In the genomic region with DNA sequence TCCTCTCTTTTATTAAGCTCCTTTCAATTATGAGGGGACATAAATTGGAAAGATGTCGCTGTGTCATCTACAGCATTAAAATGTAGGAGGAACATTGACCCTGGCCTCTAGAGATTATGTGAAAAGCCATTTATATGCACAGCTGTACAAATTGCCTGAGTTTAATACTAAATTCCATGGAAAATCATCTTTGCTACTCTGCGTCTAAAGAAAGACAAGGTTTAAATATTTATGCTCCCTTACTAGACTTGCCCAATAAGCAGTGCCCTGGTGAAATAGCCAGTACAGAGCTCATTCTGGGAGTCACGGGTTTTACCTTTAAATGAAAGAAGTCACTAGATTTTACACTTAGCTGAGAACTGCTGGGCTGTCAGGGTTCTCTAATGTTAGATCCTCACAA, we compare ENCODE assay signal across 30 mouse cellular contexts.
DNase-seq lines count a peak whose midpoint lies in the region; ATAC-seq and TF ChIP-seq lines count a peak whose summit lies in the region.
"Had no signal": no experiment of that assay in that cellular context is flagged by ENCODE, and none has a peak within 500 bp of the region (broad histone marks: within the 10 kb centered on the region; RNA-seq: fewer than 3 reads in every experiment).

No protein-coding gene starts in this region.

- no peak for TF ChIP-seq CTCF in kidney, postnatal 0 days (IDR thresholded peaks at IDR 0.05; ENCODE audit: low read depth)

- H3K36me3 ChIP-seq in kidney, postnatal 0 days (ENCODE audit: insufficient read depth, low read length), result no peaks in the 10 kb centered on the region
- H3K36me3 ChIP-seq in midbrain, embryonic 13.5 days, result no peaks in the 10 kb centered on the region
- no peaks in the 10 kb centered on the region for H3K36me3 ChIP-seq in midbrain, embryonic 16.5 days (ENCODE audit: control insufficient read depth, insufficient read depth, low read length)
- H3K36me3 ChIP-seq: embryonic facial prominence, embryonic 10.5 days; embryonic facial prominence, embryonic 13.5 days; forebrain, embryonic 12.5 days; forebrain, embryonic 15.5 days; G1E; heart, embryonic 12.5 days; heart, embryonic 15.5 days; hindbrain, embryonic 10.5 days; hindbrain, embryonic 15.5 days had no signal

- no peaks in the 10 kb centered on the region for H3K27me3 ChIP-seq in kidney, postnatal 0 days (ENCODE audit: insufficient read depth, low read length)
- no peaks in the 10 kb centered on the region for H3K27me3 ChIP-seq in midbrain, embryonic 13.5 days
- H3K27me3 ChIP-seq in midbrain, embryonic 16.5 days (ENCODE audit: control insufficient read depth, insufficient read depth, low read depth, low read length), result no peaks in the 10 kb centered on the region
- H3K27me3 ChIP-seq: CH12.LX; embryonic facial prominence, embryonic 13.5 days; forebrain, embryonic 12.5 days; forebrain, embryonic 15.5 days; heart, embryonic 12.5 days; heart, embryonic 15.5 days; hindbrain, embryonic 15.5 days; Patski had no signal

- no peak overlapping the region for H3K4me2 ChIP-seq in kidney, postnatal 0 days (ENCODE audit: low read length)
- H3K4me2 ChIP-seq in midbrain, embryonic 13.5 days (replicated peaks), result no peak overlapping the region
- no peak overlapping the region for H3K4me2 ChIP-seq in midbrain, embryonic 16.5 days (ENCODE audit: low read length)
- H3K4me2 ChIP-seq: embryonic facial prominence, embryonic 13.5 days; forebrain, embryonic 12.5 days; forebrain, embryonic 15.5 days; heart, embryonic 12.5 days; heart, embryonic 15.5 days; hindbrain, embryonic 15.5 days had no signal

- H3K9me3 ChIP-seq in kidney, postnatal 0 days (replicated peaks; ENCODE audit: low read length), result no peaks in the 10 kb centered on the region
- H3K9me3 ChIP-seq in midbrain, embryonic 13.5 days, result no peaks in the 10 kb centered on the region
- no peaks in the 10 kb centered on the region for H3K9me3 ChIP-seq in midbrain, embryonic 16.5 days (replicated peaks; ENCODE audit: control insufficient read depth, low read length, poor library complexity, severe bottlenecking)
- H3K9me3 ChIP-seq: embryonic facial prominence, embryonic 10.5 days; embryonic facial prominence, embryonic 13.5 days; forebrain, embryonic 12.5 days; forebrain, embryonic 15.5 days; G1E; heart, embryonic 12.5 days; heart, embryonic 15.5 days; hindbrain, embryonic 10.5 days; hindbrain, embryonic 15.5 days had no signal

- peak; percentile 2 for DNase-seq in kidney, postnatal 0 days (ENCODE audit: low spot score)
- DNase-seq in kidney, postnatal 14 days, result no peak
- peak; percentile 3 for DNase-seq in retina, embryonic 14.5 days (ENCODE audit: low spot score)
- DNase-seq in retina, postnatal 1 day, result no peak
- DNase-seq in embryo, embryonic 11 days, result no peak
- DNase-seq: adrenal gland, postnatal 10 days; adrenal gland, postnatal 36 days; B cell, adult 2 months; cerebellum, adult 11 months; cerebellum, adult 2 months; cerebellum, adult 9-11 months; cerebellum, postnatal 25 days; gastrocnemius, postnatal 25 days; heart, adult 18-20 months; heart, postnatal 10 days; heart, postnatal 36 days had no signal

- no peaks in the 10 kb centered on the region for H3K4me1 ChIP-seq in kidney, postnatal 0 days (replicated peaks; ENCODE audit: insufficient read depth, low read length)
- H3K4me1 ChIP-seq in midbrain, embryonic 13.5 days (replicated peaks), result peaks cover 5% of the 10 kb centered on the region; the same call in 1 of the 2 replicates
- H3K4me1 ChIP-seq in midbrain, embryonic 16.5 days (ENCODE audit: control insufficient read depth, insufficient read depth, low read length), result no peaks in the 10 kb centered on the region
- H3K4me1 ChIP-seq: embryonic facial prominence, embryonic 10.5 days; embryonic facial prominence, embryonic 13.5 days; forebrain, embryonic 12.5 days; forebrain, embryonic 15.5 days; heart, embryonic 12.5 days; heart, embryonic 15.5 days; hindbrain, embryonic 10.5 days; hindbrain, embryonic 15.5 days had no signal

- H3K9ac ChIP-seq in kidney, postnatal 0 days (ENCODE audit: low read depth, low read length), result no peak overlapping the region
- no peak overlapping the region for H3K9ac ChIP-seq in midbrain, embryonic 13.5 days (replicated peaks)
- H3K9ac ChIP-seq in midbrain, embryonic 16.5 days (ENCODE audit: low read depth, low read length), result no peak overlapping the region
- H3K9ac ChIP-seq: embryonic facial prominence, embryonic 13.5 days; forebrain, embryonic 12.5 days; forebrain, embryonic 15.5 days; heart, embryonic 12.5 days; heart, embryonic 15.5 days; hindbrain, embryonic 15.5 days had no signal

- WGBS in kidney, postnatal 0 days, result 66% methylated on average over 3 of the region's 3 CpGs
- 43% methylated on average over 3 of the region's 3 CpGs for WGBS in midbrain, embryonic 13.5 days
- 34% methylated on average over 3 of the region's 3 CpGs for WGBS in midbrain, embryonic 16.5 days

- no peak for ATAC-seq in kidney, postnatal 0 days (replicated peaks; ENCODE audit: low FRiP score, low read depth)
- peak; percentile 62 for ATAC-seq in midbrain, embryonic 13.5 days
- ATAC-seq in midbrain, embryonic 16.5 days, result no peak
- ATAC-seq: forebrain, embryonic 15.5 days; Patski had no signal

- H3K4me3 ChIP-seq in kidney, postnatal 0 days (replicated peaks; ENCODE audit: low read depth, low read length), result no peak overlapping the region
- H3K4me3 ChIP-seq in midbrain, embryonic 13.5 days (replicated peaks), result no peak overlapping the region
- H3K4me3 ChIP-seq in midbrain, embryonic 16.5 days (ENCODE audit: low read depth, low read length), result no peak overlapping the region
- H3K4me3 ChIP-seq: embryonic facial prominence, embryonic 10.5 days; embryonic facial prominence, embryonic 13.5 days; erythroblast, embryonic 14.5 days; forebrain, embryonic 12.5 days; forebrain, embryonic 15.5 days; heart, embryonic 12.5 days; heart, embryonic 15.5 days; hindbrain, embryonic 10.5 days; hindbrain, embryonic 15.5 days had no signal

- H3K27ac ChIP-seq in kidney, postnatal 0 days, result no peak overlapping the region
- no peak overlapping the region for H3K27ac ChIP-seq in midbrain, embryonic 13.5 days
- H3K27ac ChIP-seq in midbrain, embryonic 16.5 days (ENCODE audit: low read length), result no peak overlapping the region
- H3K27ac ChIP-seq: embryonic facial prominence, embryonic 10.5 days; embryonic facial prominence, embryonic 13.5 days; forebrain, embryonic 12.5 days; forebrain, embryonic 15.5 days; heart, embryonic 15.5 days; hindbrain, embryonic 10.5 days; hindbrain, embryonic 15.5 days had no signal

Comparison
In these comparisons a context has a peak if more than half of its experiments do, and no peak if none do; other contexts are left out.
1. DNase-seq: peak in kidney, postnatal 0 days (single experiment) and retina, embryonic 14.5 days (single experiment); none in kidney, postnatal 14 days (single experiment), retina, postnatal 1 day (single experiment) and embryo, embryonic 11 days (single experiment).